Mouse (Mus musculus): ENCODE measurements at regions not wholly inside any gene's neighbourhood (a gene's known extent, or its start where the extent isn't known, plus 50 kb on each side); places are given as distances from the start of the nearest gene placed in this dataset.

- no peak for TF ChIP-seq TAL1 (IDR thresholded peaks at IDR 0.05; ENCODE audit: low read length)
- no peak for TF ChIP-seq GATA1 (IDR thresholded peaks at IDR 0.05; ENCODE audit: low read length)
Measured at GRCm38 (mm10) chr2:75517096-75517495, 142.0 kb upstream of the Hnrnpa3 start.

Data from erythroblast, embryonic 14.5 days (primary cell).